Mouse (Mus musculus) cerebellum, postnatal 36 days (tissue): ENCODE data around the gene Cdk9.

ENCODE experiments used
- DNase-seq, 2 experiments: peaks; one replicate each; pipeline ENCODE4 v3.0.0; 2021 to 2022; ENCODE audit warnings: mixed read lengths in 2 of 2

Gene Cdk9

DNA sequence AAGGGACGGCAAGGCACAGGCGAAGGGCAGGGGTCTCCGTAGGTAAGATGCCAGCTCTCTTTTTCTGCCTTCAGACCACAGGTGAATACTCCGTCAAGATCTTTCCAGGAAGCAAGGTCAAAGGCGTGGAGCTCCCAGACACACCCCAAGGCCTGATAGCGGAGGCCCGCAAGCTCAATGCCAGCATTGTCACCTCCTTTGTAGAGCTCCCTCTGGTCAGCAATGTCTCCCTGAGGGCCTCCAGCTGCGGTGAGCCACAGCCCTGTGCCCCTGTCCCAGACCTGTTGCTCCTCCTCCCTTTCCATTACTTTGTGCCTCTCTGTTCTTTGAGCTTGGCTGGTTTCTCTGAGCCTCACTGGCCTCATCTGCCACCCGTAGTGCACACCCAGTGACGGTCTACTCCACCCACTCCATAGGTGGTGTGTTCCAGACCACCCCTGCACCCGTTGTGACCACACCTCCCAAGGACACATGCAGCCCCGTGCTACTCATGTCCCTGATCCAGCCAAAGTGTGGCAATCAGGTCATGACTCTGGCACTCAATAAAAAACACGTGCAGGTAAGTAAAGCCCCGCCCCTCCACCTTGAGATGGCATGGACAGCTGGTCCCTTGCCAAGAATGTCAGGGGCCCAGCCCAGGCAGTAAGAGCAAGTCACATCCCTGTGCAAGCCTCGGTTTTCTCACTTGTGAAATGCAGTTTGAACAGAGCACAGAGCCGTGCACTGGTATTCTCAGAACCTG, 39.5 kb downstream of the Cdk9 start:
- no peak for DNase-seq

DNA sequence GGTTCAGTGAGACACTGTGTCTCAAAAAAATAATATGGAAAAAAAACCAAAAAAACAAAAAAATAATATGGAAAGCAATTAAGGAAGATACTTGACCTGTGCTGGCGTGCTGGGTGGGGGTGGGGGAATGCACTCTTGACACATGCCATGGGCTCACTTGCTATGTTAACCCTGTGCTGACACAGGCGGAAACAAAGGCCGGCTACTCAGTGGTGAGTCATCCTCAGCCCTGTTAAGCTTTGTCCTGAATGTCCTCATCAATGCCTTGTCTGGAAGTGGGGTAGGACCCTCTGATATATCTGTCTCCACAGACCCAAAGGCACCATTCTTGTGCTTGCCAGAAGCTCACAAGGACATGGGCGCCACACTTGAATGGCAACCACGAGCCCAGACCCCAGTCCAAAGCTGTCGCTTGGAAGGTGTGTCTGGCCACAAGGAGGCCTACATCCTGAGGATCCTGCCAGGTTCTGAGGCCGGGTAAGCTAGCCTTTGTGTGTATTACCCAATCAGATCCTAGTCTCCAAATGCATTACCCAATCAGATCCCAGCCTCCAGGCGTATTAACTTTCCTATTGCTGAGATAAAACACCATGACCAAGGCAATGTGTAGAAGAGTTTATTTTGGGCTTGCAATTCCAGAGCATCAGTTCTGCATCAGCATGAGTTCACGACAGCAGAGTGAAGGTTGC, 40.8 kb downstream of the Cdk9 start:
- DNase-seq = no peak

DNA sequence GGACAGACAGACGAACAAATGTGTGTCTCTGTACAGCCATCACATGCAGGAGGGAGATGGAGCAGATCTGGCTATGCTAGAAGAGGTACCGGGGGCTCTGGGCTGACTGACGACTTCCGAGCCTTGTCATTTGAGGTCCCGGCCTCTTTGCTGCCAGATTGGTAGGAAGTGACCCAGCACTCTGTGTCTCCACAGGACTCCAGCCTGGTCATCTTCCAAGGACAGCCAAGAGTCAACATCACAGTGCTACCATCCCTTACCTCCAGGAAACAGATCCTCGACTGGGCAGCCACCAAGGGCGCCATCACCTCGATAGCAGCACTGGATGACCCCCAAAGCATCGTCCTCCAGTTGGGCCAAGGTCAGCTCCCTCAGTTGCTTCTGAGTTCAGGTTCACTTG, 41.7 kb downstream of the Cdk9 start:
- DNase-seq = no peak

DNA sequence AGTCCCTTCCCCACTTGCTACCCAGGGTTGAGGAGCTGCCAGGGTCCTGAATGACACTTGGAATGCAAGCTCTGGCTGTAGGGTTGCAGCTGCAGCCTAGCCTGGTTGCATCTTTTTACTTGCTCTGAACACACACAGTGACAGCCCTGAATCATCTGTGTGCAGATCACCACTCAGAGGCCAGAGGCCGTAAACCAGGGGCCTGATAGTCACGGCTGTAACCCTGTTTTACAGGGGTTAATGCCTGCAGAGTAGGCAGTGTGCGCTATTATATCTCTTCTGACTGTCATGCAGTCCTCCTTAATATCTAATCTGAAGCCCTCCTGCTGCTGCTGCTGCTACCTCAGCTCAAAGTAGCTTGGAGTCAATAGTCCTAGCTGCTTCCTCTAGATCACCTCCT, 43.0 kb downstream of the Cdk9 start:
- no peak for DNase-seq

GRCm38 (mm10) chr2:32668176-32668575, 44.7 kb downstream of the Cdk9 start:
- no peak for DNase-seq

GRCm38 (mm10) chr2:32667775-32668174, 45.1 kb downstream of the Cdk9 start:
- no peak for DNase-seq

- DNase-seq = no peak
Observed at GRCm38 (mm10) chr2:32665853-32666252, 47.0 kb downstream of the Cdk9 start.

- no peak for DNase-seq
Observed at GRCm38 (mm10) chr2:32665345-32665744, 47.5 kb downstream of the Cdk9 start.

DNA sequence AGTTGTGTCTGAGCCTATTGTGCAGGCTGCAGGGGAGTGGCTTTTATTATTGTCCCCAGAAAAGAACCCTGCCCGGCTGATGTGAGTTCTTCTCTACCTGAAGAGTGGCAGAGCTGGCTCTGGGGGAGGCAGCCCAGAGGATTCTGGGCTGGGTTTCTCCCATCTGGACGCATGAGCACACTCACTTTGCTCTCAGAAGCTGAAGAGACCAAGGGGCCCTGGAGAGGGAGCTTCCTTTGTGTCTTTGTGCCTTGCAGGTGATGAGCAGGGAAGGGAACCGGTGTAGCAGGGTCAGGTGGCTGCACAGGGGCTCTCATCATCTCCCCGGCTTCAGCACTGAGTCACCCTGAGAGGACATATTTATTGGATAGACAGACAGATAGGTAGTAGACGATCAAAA, 50.6 kb downstream of the Cdk9 start:
- DNase-seq = no peak

DNA sequence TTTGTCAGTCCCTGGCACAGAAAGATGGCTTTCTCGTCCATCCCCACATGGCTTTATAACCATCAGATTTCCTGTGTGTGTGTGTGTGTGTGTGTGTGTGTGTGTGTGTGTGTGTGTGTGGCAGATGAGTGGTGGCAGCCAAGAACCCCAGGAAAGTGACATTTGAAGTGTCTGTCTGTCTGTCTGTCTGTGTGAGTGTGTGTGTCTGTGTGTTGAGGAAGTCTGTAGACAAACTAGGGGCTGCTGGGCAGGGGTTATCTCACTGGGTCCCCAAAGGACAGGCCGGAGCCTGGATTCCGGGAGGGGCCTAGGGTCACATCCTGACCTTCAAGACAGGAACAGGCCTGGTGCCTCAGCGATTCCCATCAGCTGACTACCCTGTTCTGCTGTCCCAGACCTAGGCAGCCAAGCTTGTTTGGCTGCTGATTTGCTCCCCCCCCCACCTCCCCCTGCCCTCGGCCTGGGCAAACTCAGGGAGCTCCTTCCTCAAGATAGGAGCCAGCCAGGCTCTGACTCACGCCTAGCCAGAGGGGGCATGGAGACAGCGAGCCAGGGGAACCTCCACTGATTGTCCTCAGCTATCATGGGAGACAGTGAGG, 51.3 kb downstream of the Cdk9 start:
- no peak for DNase-seq

DNA sequence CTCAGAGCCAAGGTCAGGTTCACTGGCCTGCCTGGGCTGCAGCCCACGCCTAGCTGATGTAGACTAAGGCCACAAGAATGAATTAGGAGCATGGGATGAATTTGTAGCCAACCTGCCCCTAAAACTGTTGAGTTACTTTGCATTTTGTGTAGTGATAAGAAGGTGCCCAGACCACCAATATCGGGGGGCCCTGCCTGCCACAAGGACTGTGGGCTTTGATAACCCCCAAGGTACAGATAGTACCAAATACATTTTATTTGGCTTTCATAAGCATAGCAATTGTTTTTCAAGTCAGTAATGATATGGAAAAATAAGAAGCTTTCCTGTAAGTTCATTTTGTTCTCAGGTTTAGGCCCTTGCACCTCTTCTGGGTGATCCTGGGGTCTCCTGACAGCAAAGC, 54.0 kb downstream of the Cdk9 start:
- no peak for DNase-seq

DNA sequence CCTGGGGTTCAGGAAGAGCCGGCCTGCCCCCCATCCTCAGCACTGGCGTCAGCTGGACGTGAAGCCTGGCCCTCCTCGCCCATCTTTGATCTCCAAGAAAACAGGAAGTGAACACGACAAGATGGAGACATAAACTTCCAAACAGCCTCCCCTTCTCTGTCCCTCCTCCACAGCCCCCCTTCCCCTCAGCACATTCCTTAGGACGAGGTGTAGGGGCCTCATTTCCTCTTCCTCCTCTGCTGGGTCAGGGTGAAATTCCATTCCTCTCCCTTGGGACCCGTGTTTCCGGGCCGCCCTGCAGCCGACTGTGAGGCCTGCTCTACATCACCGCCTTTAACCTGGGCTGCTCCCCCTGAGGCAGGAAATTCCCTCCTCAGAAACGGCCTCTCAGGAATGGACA, 57.0 kb downstream of the Cdk9 start:
- DNase-seq = no peak
